Mouse (Mus musculus) cerebellum, adult 2 months (tissue): ENCODE results near the gene Cir1.

Source experiments
- CTCF ChIP-seq: fragments of 200-500 bp; IDR thresholded peaks from 2 replicates; pipeline ENCODE4 v1.5.1; 2011; ENCODE audit warnings: low read depth, mild to moderate bottlenecking, control low read depth, low read length, moderate library complexity, borderline replicate concordance; ENCODE audit not compliant: insufficient read depth
- POLR2A ChIP-seq: fragments of 200-500 bp; IDR thresholded peaks from 2 replicates; pipeline ENCODE4 v1.6.1; 2011; ENCODE audit warnings: low read length, control low read depth, borderline replicate concordance; ENCODE audit not compliant: insufficient read depth

DNA sequence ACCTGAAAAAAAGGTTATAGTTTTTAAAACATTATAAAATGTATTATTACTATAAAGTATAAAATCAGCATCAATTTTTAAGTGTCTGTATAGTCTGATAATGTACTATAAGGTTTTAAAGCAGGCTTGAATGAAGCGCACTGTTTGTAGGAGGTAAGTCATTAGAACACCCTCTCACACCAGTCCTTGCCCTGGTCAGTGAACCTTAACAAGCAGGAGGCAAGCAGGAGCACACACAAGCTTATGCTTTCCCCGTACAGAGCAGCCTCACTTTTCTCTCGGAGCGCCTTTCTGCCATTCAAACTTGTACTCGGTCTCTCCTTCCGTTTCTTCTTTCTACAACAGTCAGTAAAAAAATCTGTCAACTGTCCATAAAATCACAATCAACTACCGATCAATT is 6.5 kb downstream of the Cir1 start:
- TF ChIP-seq CTCF (no peak), POLR2A (no peak)
